Mouse (Mus musculus) CH12F3 (cell line): ENCODE data around the gene Tada2a.

Experiments used
- in situ Hi-C: fragments of 300-500 bp; cut with MboI; formaldehyde crosslinking; loops from 2 replicates; pipeline ENCODE4 v1.14.3; 2020; ENCODE audit warnings: low sequenced_read_pairs

Tada2a gene

GRCm38 (mm10) chr11:84066071-84066481, 63.3 kb downstream of the Tada2a start:
- in situ Hi-C loops = no loop called here

GRCm38 (mm10) chr11:84063631-84064209, 65.7 kb downstream of the Tada2a start:
- in situ Hi-C loops = no loop called here

GRCm38 (mm10) chr11:84062805-84063204, 66.6 kb downstream of the Tada2a start:
- in situ Hi-C loops = no loop called here

DNA sequence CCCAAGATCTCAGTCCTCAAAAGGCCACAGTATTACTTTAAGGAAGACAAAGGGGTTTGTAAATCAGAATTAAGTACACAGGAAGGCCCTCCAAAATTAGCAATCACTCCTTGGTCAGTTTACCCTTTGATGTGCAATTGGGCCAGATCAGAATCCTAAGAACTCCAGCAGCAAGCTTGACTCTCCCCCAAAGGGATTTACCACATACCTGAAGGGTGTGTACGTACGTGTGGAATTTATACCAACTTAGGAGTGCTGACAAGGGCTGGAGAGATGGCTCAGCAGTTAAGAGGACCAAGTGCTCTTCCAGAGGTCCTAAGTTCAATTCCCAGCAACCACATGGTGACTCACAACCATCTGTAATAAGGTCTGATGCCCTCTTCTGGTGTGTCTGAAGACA, 67.5 kb downstream of the Tada2a start:
- in situ Hi-C loops = no loop called here

- in situ Hi-C loops = no loop called here
These were observed 68.8 kb downstream of the Tada2a start for GRCm38 (mm10) chr11:84060635-84061034.

GRCm38 (mm10) chr11:84059784-84060183, 69.6 kb downstream of the Tada2a start:
- in situ Hi-C loops = no loop called here

GRCm38 (mm10) chr11:84057418-84057817, 72.0 kb downstream of the Tada2a start:
- in situ Hi-C loops = no loop called here

GRCm38 (mm10) chr11:84053524-84054163, 75.8 kb downstream of the Tada2a start:
- in situ Hi-C loops = no loop called here

DNA sequence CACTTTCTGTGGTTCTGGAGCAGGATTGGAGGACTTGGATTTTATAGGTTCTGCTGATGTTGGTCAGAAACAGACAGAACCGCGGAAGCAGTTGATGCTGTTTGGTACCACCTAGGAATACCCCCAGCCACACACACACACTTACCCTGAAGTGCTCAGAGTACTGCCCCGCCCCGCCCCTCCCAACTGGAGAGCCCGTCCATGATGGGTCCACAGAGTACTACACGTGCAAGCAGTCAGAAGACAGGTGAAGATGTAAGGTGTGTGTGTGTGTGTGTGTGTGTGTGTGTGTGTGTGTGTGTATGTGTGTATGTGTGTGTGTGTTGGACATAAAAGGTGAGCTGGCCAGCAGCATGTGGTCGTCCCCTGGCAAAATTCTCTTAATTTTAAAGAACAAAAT, 76.3 kb downstream of the Tada2a start:
- in situ Hi-C loops = no loop called here

GRCm38 (mm10) chr11:84048411-84048810, 81.0 kb downstream of the Tada2a start:
- in situ Hi-C loops = no loop called here

- in situ Hi-C loops = no loop called here
These were observed 82.1 kb downstream of the Tada2a start for GRCm38 (mm10) chr11:84047270-84047669.

DNA sequence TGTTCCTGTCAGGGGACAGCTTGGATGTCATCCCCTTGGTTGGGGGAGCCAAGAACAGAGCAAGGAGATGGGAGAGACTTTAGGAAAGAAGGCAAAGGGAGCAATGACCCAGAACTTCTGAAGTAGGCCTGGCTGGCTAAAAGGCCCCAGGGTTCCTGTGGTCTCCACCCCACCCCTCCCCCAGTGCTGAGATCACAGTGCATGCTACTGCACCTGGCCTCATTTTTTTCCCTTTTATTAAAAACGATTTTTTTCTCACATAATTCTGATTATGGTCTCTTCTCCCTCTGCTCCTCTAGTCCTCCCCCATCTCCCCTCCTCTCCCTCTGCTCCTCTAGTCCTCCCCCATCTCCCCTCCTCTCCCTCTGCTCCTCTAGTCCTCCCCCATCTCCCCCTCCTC, 84.4 kb downstream of the Tada2a start:
- in situ Hi-C loops = no loop called here

DNA sequence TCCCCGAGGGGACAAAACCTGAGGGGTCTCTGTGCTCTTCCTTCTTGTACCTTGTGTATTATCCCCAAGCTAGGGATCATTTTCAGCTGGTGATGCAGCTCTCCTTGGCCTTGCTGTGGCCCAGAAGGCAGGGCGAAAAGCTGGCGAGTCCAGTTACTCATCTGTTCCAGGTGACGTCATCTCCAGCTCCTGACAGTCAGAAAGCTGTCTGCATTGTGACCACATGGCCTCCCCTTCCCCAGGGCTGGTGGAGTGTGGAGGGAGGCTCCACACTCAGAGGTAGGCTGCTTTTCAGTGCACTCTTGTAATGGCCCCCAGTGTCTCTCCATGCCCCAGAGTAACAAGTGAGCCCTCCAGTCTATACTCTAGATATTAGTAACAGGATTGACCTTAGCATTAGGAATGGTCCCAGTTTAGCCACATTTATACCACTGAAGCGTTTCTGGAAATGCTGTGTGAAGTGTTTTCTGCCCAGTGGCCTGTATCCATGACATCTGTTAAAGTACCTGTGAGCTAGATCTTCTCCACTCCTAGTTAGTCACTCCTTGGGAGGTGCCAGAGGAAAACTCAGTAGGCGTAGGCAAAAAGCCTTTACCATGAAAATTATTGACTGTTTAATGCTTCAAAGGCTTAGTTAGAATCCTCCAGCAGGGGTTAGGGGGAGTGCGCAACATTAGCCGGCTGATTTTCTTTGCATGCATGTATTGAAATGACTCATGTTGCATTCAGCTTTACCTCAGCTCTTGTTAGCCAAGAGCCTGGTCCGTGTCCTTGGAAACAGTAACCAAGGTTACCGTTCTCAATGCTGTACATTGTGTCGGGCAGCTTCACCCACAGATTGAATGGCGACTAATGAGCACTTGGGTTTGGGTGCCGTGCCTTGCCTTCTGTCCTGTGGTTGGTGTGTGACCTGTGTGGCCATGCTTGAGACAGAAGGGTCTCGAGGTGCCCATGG, 86.3 kb downstream of the Tada2a start:
- in situ Hi-C loops = no loop called here

- in situ Hi-C loops = no loop called here
These were observed 88.8 kb downstream of the Tada2a start for GRCm38 (mm10) chr11:84040621-84041020.

DNA sequence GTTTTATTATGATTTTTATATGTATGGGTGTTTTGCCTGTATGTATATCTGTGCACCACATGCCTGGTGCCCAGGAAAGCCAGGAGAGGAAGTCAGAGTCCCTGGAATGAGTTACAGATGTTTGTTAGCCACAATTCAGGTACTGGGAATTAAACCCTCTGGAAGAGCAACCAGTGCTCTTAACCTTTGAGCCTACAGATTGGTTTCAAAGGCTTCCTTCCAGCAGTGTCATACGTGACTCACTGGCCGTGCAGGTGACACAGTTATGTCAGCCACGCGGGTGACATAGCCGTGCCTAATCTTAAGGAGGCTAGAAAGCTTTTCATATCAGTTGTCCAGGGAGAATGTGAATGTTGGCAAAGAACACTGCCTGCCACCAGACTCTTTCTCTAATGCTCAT, 95.7 kb downstream of the Tada2a start:
- in situ Hi-C loops = no loop called here

GRCm38 (mm10) chr11:84032559-84032958, 96.8 kb downstream of the Tada2a start:
- in situ Hi-C loops = no loop called here

GRCm38 (mm10) chr11:84031971-84032370, 97.4 kb downstream of the Tada2a start:
- in situ Hi-C loops = no loop called here
